Mouse (Mus musculus) forebrain, embryonic 15.5 days (tissue): ENCODE results near the gene Mb. TPM values are rescaled to one million over a fixed set of nuclear protein-coding genes. Genes with fewer than 3 reads are reported as not detected.
A peak's percentile ranks its signal among the peaks of the same experiment; 100 is the strongest.

Experiments used
- ATAC-seq: fragments of 200-750 bp; cut with Nextera tagmentation; replicated peaks from 2 replicates; pipeline ENCODE4 v1.8.0; 2017; ENCODE audit warnings: mild to moderate bottlenecking, moderate TSS enrichment, moderate library complexity
- H3K27ac ChIP-seq: fragments of 300-500 bp; sonication (generic); replicated peaks from 2 replicates; pipeline ENCODE4 v1.5.1; 2015; ENCODE audit warnings: mild to moderate bottlenecking, inconsistent platforms
- H3K27me3 ChIP-seq: fragments of 300-500 bp; sonication (generic); 2 replicates; pipeline ENCODE4 v1.6.1; 2015; ENCODE audit warnings: inconsistent platforms
- H3K36me3 ChIP-seq: fragments of 300-500 bp; sonication (generic); 2 replicates; pipeline ENCODE4 v1.6.1; 2015; ENCODE audit warnings: mild to moderate bottlenecking, inconsistent platforms
- H3K4me1 ChIP-seq: fragments of 300-500 bp; sonication (generic); 2 replicates; pipeline ENCODE4 v1.6.1; 2015; ENCODE audit warnings: inconsistent platforms
- H3K4me2 ChIP-seq: fragments of 300-500 bp; sonication (generic); replicated peaks from 2 replicates; pipeline ENCODE4 v1.6.1; 2015; ENCODE audit warnings: mild to moderate bottlenecking, inconsistent platforms
- H3K4me3 ChIP-seq: fragments of 300-500 bp; sonication (generic); 2 replicates; pipeline ENCODE4 v1.5.1; 2015; ENCODE audit warnings: mild to moderate bottlenecking, inconsistent platforms
- H3K9ac ChIP-seq: fragments of 300-500 bp; sonication (generic); replicated peaks from 2 replicates; pipeline ENCODE4 v1.6.1; 2015; ENCODE audit warnings: mild to moderate bottlenecking, inconsistent platforms
- H3K9me3 ChIP-seq: fragments of 300-500 bp; sonication (generic); 2 replicates; pipeline ENCODE4 v1.6.1; 2016; ENCODE audit warnings: inconsistent platforms
- WGBS: fragments of 180-500 bp; shearing (Covaris S2); methylation state at CpG from one replicate; pipeline ENCODE4 v1.1.7; 2015; ENCODE audit warnings: mixed read lengths; 5-methylcytosine and 5-hydroxymethylcytosine counted together
- polyA plus RNA-seq: library from polyadenylated mRNA; unstranded; fragments of >200 nt; fragmentation: Nextera tagmentation; extraction: Ambion mirVana; gene quantifications from 2 replicates; pipeline ENCODE4 v1.2.1, GENCODE M21; 2015

Mb gene
- polyA plus RNA-seq, 1 experiment from 2014 or later = not detected

GRCm38 (mm10) chr15:77021851-77022250, 28.6 kb downstream of the Mb start:
- ATAC-seq = no peak
- H3K9ac ChIP-seq = no peak overlapping the region
- H3K27me3 ChIP-seq = no peaks in the 10 kb centered on the region
- no peaks in the 10 kb centered on the region for H3K9me3 ChIP-seq
- 85% methylated on average over 4 of the region's 4 CpGs for WGBS
- H3K27ac ChIP-seq = no peak overlapping the region
- peaks cover 10% of the 10 kb centered on the region for H3K4me1 ChIP-seq
- no peaks in the 10 kb centered on the region for H3K36me3 ChIP-seq
- H3K4me2 ChIP-seq = no peak overlapping the region
- H3K4me3 ChIP-seq = no peak overlapping the region

GRCm38 (mm10) chr15:77021056-77021455, 29.4 kb downstream of the Mb start:
- Histone ChIP-seq H3K9ac (no peak overlapping the region), H3K4me2 (no peak overlapping the region), H3K27me3 (no peaks in the 10 kb centered on the region), H3K27ac (no peak overlapping the region), H3K4me1 (peaks cover 6% of the 10 kb centered on the region), H3K36me3 (no peaks in the 10 kb centered on the region), H3K4me3 (no peak overlapping the region), H3K9me3 (no peaks in the 10 kb centered on the region)
- 93% methylated on average over 3 of the region's 3 CpGs for WGBS
- ATAC-seq = no peak

DNA sequence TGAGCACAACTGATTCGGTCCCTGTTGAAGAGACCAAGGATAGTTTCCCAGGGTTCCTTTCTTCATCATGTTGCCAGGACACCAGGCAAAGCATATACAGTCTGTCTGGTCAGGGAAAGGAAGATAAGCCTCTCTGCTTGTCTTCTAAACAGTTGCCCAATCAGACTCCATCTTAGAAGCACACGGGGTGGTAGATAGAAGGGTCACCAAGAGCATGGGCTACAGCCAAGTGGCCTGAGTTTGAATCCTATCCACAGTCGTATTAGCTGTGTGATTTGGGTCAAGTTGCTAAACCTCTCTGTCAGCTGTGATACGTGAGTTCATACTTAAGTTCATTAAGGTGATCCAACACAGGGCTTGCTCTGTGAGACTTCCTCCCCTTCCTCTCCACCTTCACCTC, 30.3 kb downstream of the Mb start:
- no peak overlapping the region for H3K27ac ChIP-seq
- WGBS = 92% methylated on average over 4 of the region's 4 CpGs
- H3K4me3 ChIP-seq = no peak overlapping the region
- H3K4me1 ChIP-seq = no peaks in the 10 kb centered on the region
- no peaks in the 10 kb centered on the region for H3K27me3 ChIP-seq
- H3K9me3 ChIP-seq = no peaks in the 10 kb centered on the region
- H3K36me3 ChIP-seq = no peaks in the 10 kb centered on the region
- H3K9ac ChIP-seq = no peak overlapping the region
- no peak for ATAC-seq
- no peak overlapping the region for H3K4me2 ChIP-seq

GRCm38 (mm10) chr15:77019533-77019932, 30.9 kb downstream of the Mb start:
- H3K36me3 ChIP-seq = no peaks in the 10 kb centered on the region
- 91% methylated on average over 7 of the region's 7 CpGs for WGBS

GRCm38 (mm10) chr15:77018740-77019340, 31.6 kb downstream of the Mb start:
- no peaks in the 10 kb centered on the region for H3K27me3 ChIP-seq
- H3K36me3 ChIP-seq = no peaks in the 10 kb centered on the region
- H3K4me2 ChIP-seq = no peak overlapping the region
- no peaks in the 10 kb centered on the region for H3K9me3 ChIP-seq
- H3K27ac ChIP-seq = no peak overlapping the region
- H3K4me1 ChIP-seq = peaks cover 5% of the 10 kb centered on the region
- H3K9ac ChIP-seq = no peak overlapping the region
- H3K4me3 ChIP-seq = no peak overlapping the region
- ATAC-seq = 0 out of 2 replicates have a peak, but pooled peaks have one; percentile 35
- WGBS = 63% methylated on average over 6 of the region's 6 CpGs

More at GRCm38 (mm10) chr15:77019533-77019932, 30.9 kb downstream of the Mb start:
- no peaks in the 10 kb centered on the region for H3K4me1 ChIP-seq
- no peaks in the 10 kb centered on the region for H3K27me3 ChIP-seq
- ATAC-seq = no peak
- no peak overlapping the region for H3K4me3 ChIP-seq
- H3K4me2 ChIP-seq = no peak overlapping the region
- no peaks in the 10 kb centered on the region for H3K9me3 ChIP-seq
- H3K9ac ChIP-seq = no peak overlapping the region
- H3K27ac ChIP-seq = no peak overlapping the region

- Histone ChIP-seq H3K9ac (no peak overlapping the region), H3K4me3 (no peak overlapping the region), H3K4me2 (no peak overlapping the region), H3K4me1 (peaks cover 9% of the 10 kb centered on the region), H3K9me3 (no peaks in the 10 kb centered on the region), H3K36me3 (no peaks in the 10 kb centered on the region), H3K27ac (no peak overlapping the region), H3K27me3 (no peaks in the 10 kb centered on the region)
- no peak for ATAC-seq
Observed at GRCm38 (mm10) chr15:77017897-77018296, 32.6 kb downstream of the Mb start.

DNA sequence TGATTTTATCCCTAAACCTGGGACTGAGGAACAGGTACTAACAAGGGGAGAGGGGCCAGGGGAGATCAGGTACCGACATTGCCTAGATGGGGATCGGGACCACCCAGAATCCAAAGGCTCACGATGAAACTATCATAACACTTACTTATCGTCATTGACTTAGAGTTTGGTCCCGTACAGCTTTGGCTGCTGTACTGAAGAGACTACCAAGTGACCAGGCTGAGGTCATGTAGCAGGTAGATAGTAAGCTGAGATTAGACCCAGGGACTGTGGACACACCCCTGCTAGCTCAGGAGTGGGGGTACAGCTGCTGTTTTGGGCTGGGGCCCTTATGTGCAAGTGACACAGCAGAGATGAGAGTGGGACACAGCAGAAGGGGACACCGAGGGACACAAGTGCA, 34.0 kb downstream of the Mb start:
- Histone ChIP-seq H3K27ac (no peak overlapping the region), H3K27me3 (no peaks in the 10 kb centered on the region), H3K4me1 (peaks cover 9% of the 10 kb centered on the region), H3K9me3 (no peaks in the 10 kb centered on the region), H3K4me3 (no peak overlapping the region), H3K9ac (no peak overlapping the region), H3K4me2 (no peak overlapping the region), H3K36me3 (no peaks in the 10 kb centered on the region)
- no peak for ATAC-seq
- 92% methylated on average over 6 of the region's 6 CpGs for WGBS

- H3K27ac ChIP-seq = no peak overlapping the region
- WGBS = 79% methylated on average over 4 of the region's 4 CpGs
- H3K4me1 ChIP-seq = peaks cover 9% of the 10 kb centered on the region
- H3K36me3 ChIP-seq = no peaks in the 10 kb centered on the region
- no peaks in the 10 kb centered on the region for H3K27me3 ChIP-seq
- no peak overlapping the region for H3K4me2 ChIP-seq
- H3K4me3 ChIP-seq = no peak overlapping the region
- H3K9me3 ChIP-seq = no peaks in the 10 kb centered on the region
- no peak overlapping the region for H3K9ac ChIP-seq
- ATAC-seq = no peak
Observed at GRCm38 (mm10) chr15:77014985-77015384, 35.5 kb downstream of the Mb start.

GRCm38 (mm10) chr15:77014431-77014830, 36.0 kb downstream of the Mb start:
- WGBS = 87% methylated on average over 6 of the region's 6 CpGs
- Histone ChIP-seq H3K4me2 (no peak overlapping the region), H3K4me1 (peaks cover 9% of the 10 kb centered on the region)

DNA sequence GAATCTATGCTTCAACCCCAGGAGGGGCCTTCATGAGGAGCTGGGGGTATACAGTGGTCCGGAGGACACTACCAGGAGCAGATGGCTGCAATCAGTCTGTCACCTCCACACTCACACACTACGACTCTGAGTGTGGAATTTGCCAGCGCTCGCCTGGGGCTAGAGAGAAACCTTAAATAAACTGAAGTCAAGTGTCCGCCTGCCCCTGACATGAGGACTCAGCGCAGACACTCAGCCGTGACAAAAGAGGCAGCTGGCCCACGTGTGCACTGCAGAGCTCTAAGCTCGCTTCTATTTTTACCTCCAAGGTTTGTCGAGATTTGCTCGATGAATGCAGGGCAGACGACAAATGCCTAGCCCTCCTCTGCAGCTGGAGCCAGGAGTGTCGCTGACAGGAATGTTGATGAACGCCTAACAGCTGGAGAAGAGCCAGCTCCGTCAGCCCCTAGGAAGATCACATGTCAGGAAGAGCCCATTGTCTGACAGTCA, 36.7 kb downstream of the Mb start:
- H3K27me3 ChIP-seq = no peaks in the 10 kb centered on the region
- no peak overlapping the region for H3K4me2 ChIP-seq
- no peaks in the 10 kb centered on the region for H3K36me3 ChIP-seq
- ATAC-seq = peak; percentile 75
- peak overlapping the region; percentile 76 for H3K27ac ChIP-seq
- no peak overlapping the region for H3K4me3 ChIP-seq
- 37% methylated on average over 15 of the region's 15 CpGs for WGBS
- no peak overlapping the region for H3K9ac ChIP-seq
- peaks cover 9% of the 10 kb centered on the region for H3K4me1 ChIP-seq
- no peaks in the 10 kb centered on the region for H3K9me3 ChIP-seq

More at GRCm38 (mm10) chr15:77014431-77014830, 36.0 kb downstream of the Mb start:
- 0 out of 2 replicates have a peak, but pooled peaks have one; percentile 5 for ATAC-seq
- H3K36me3 ChIP-seq = no peaks in the 10 kb centered on the region
- H3K4me3 ChIP-seq = no peak overlapping the region
- no peaks in the 10 kb centered on the region for H3K9me3 ChIP-seq
- H3K27me3 ChIP-seq = no peaks in the 10 kb centered on the region
- peak overlapping the region; percentile 76 for H3K27ac ChIP-seq
- H3K9ac ChIP-seq = no peak overlapping the region

GRCm38 (mm10) chr15:77008851-77009250, 41.6 kb downstream of the Mb start:
- Histone ChIP-seq H3K4me1 (peaks cover 5% of the 10 kb centered on the region), H3K4me2 (no peak overlapping the region), H3K36me3 (no peaks in the 10 kb centered on the region), H3K9ac (no peak overlapping the region), H3K9me3 (no peaks in the 10 kb centered on the region), H3K4me3 (no peak overlapping the region), H3K27ac (no peak overlapping the region), H3K27me3 (no peaks in the 10 kb centered on the region)
- 93% methylated on average over 6 of the region's 6 CpGs for WGBS
- no peak for ATAC-seq

- WGBS = 24% methylated on average over 3 of the region's 3 CpGs
- H3K27ac ChIP-seq = no peak overlapping the region
- no peaks in the 10 kb centered on the region for H3K9me3 ChIP-seq
- no peak overlapping the region for H3K4me2 ChIP-seq
- H3K4me1 ChIP-seq = peaks cover 5% of the 10 kb centered on the region; the same call in 1 of the 2 replicates
- 0 out of 2 replicates have a peak, but pooled peaks have one; percentile 32 for ATAC-seq
- H3K36me3 ChIP-seq = no peaks in the 10 kb centered on the region
- no peak overlapping the region for H3K9ac ChIP-seq
- H3K27me3 ChIP-seq = no peaks in the 10 kb centered on the region
- H3K4me3 ChIP-seq = no peak overlapping the region
Observed at GRCm38 (mm10) chr15:77003868-77004215, 46.6 kb downstream of the Mb start.
